Mouse (Mus musculus): Measurements from ENCODE around the gene Cfap77. TPM values are rescaled to one million over a fixed set of nuclear protein-coding genes. Genes with fewer than 3 reads are reported as not detected.

Gene Cfap77
- total RNA-seq, 2 experiments from 2014 or later = 0.40 to 0.62 TPM

GRCm38 (mm10) chr2:28961024-28961585, 93.8 kb downstream of the Cfap77 start:
- no peak for DNase-seq (ENCODE audit: low spot score in 2 of 2)
- intact Hi-C loops (cut with DNase I) = no loop called here

GRCm38 (mm10) chr2:28956874-28957273, 98.0 kb downstream of the Cfap77 start:
- intact Hi-C loops (cut with DNase I) = no loop called here
- no peak for DNase-seq (ENCODE audit: low spot score in 2 of 2)

- intact Hi-C loops (cut with DNase I) = no loop called here
- DNase-seq (ENCODE audit: low spot score in 2 of 2) = no peak
These were observed 100.3 kb downstream of the Cfap77 start for GRCm38 (mm10) chr2:28954595-28954994.

- intact Hi-C loops (cut with DNase I) = no loop called here
- DNase-seq (ENCODE audit: low spot score in 2 of 2) = no peak
These were observed 101.9 kb downstream of the Cfap77 start for GRCm38 (mm10) chr2:28952981-28953380.

GRCm38 (mm10) chr2:28946312-28946711, 108.6 kb downstream of the Cfap77 start:
- no peak for DNase-seq (ENCODE audit: low spot score in 2 of 2)
- intact Hi-C loops (cut with DNase I) = no loop called here

GRCm38 (mm10) chr2:28945388-28945787, 109.5 kb downstream of the Cfap77 start:
- intact Hi-C loops (cut with DNase I) = no loop called here
- DNase-seq (ENCODE audit: low spot score in 2 of 2) = no peak

- intact Hi-C loops (cut with DNase I) = no loop called here
- no peak for DNase-seq (ENCODE audit: low spot score in 2 of 2)
These were observed 111.0 kb downstream of the Cfap77 start for GRCm38 (mm10) chr2:28943666-28944516.

- intact Hi-C loops (cut with DNase I) = no loop called here
- DNase-seq (ENCODE audit: low spot score in 2 of 2) = no peak
These were observed 115.9 kb downstream of the Cfap77 start for GRCm38 (mm10) chr2:28938997-28939396.

GRCm38 (mm10) chr2:28930571-28930970, 124.3 kb downstream of the Cfap77 start:
- no peak for DNase-seq (ENCODE audit: low spot score in 2 of 2)
- intact Hi-C loops (cut with DNase I) = no loop called here

GRCm38 (mm10) chr2:28923912-28924311, 131.0 kb downstream of the Cfap77 start:
- intact Hi-C loops (cut with DNase I) = loop anchor here (1.0 to 5.0 kb wide), 3 partner anchors 53 to 167 kb away; no protein-coding TSS in a partner anchor
- DNase-seq (ENCODE audit: low spot score in 2 of 2) = peak; percentile 59 to 71

- DNase-seq (ENCODE audit: low spot score in 2 of 2) = no peak
These were observed 135.9 kb downstream of the Cfap77 start for GRCm38 (mm10) chr2:28919001-28919400.

GRCm38 (mm10) chr2:28917518-28918361, 137.1 kb downstream of the Cfap77 start:
- DNase-seq (ENCODE audit: low spot score in 2 of 2) = no peak
- intact Hi-C loops (cut with DNase I) = no loop called here

More at GRCm38 (mm10) chr2:28919001-28919400, 135.9 kb downstream of the Cfap77 start:
- intact Hi-C loops (cut with DNase I) = no loop called here

GRCm38 (mm10) chr2:28917156-28917517, 137.7 kb downstream of the Cfap77 start:
- DNase-seq (ENCODE audit: low spot score in 2 of 2) = no peak
- intact Hi-C loops (cut with DNase I) = no loop called here

GRCm38 (mm10) chr2:28916513-28916865, 138.4 kb downstream of the Cfap77 start, which contains the start of gene Barhl1:
Barhl1 (minus strand) TSS chr2:28916668.
- no peak for DNase-seq (ENCODE audit: low spot score in 2 of 2)
- intact Hi-C loops (cut with DNase I) = no loop called here

GRCm38 (mm10) chr2:28915768-28916512, 138.9 kb downstream of the Cfap77 start:
- intact Hi-C loops (cut with DNase I) = no loop called here
- DNase-seq (ENCODE audit: low spot score in 2 of 2) = no peak

GRCm38 (mm10) chr2:28915104-28915738, 139.6 kb downstream of the Cfap77 start:
- DNase-seq (ENCODE audit: low spot score in 2 of 2) = no peak
- intact Hi-C loops (cut with DNase I) = no loop called here

GRCm38 (mm10) chr2:28914121-28914520, 140.7 kb downstream of the Cfap77 start:
- intact Hi-C loops (cut with DNase I) = no loop called here
- no peak for DNase-seq (ENCODE audit: low spot score in 2 of 2)

- intact Hi-C loops (cut with DNase I) = no loop called here
- DNase-seq (ENCODE audit: low spot score in 2 of 2) = no peak
These were observed 141.9 kb downstream of the Cfap77 start for GRCm38 (mm10) chr2:28912961-28913360.
